Mouse (Mus musculus) heart, adult 9 months (tissue): Measurements from ENCODE around the gene Stx3.

Experiments
- DNase-seq, 2 experiments: peaks; one replicate each; pipeline ENCODE4 v3.0.0; 2022; ENCODE audit warnings: low spot score in 2 of 2

The Stx3 gene

DNA sequence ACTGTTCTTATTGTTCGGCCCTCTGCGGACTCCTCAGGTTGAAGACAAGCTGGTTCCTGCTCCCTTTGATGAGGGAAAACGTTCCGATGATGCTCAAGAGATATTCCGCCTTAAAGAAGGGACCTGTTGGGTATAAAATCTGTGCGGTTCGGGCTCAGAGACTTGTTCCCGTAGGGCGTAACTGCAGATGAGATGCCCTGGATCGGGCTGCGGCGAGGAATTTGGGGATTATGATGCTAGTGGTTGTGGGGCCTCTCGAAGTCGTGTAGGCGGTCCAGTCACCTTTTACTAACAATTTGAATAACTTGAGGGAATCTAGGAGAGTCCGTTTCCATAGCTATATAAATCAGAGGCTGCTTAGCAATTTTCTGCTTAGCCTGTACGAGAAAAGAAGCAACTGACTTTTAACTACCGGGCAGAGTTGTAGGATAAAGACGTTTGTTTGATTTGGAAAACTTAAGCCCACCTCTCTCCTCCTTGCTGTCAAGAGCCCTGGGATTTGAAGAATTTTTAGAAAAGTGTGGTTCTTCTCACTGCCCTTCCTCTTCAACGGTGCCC is at the start of gene Stx3:
Gene Stx3 (minus strand): TSS at position 261 of the 558 bp plus-strand sequence.
- no peak for DNase-seq

DNA sequence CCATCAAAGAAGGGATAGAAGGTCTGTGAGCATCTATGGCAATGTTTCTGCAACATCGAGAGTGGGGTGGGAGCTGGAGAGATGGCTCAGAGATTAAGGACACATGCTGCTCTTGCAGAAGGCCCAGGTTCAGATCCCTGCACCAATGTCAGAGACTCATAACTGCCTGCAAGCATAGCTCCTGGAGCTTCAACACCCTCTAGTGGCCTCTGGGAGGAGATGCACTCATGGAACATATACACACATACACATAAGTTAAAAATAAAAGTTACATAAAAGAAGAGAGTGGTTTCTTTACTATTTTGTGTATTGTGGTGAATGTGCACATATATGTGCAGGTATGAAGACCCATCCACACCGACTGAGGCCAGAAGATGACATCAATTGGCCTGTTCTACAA is 48.6 kb upstream of the Stx3 start:
- no peak for DNase-seq

DNA sequence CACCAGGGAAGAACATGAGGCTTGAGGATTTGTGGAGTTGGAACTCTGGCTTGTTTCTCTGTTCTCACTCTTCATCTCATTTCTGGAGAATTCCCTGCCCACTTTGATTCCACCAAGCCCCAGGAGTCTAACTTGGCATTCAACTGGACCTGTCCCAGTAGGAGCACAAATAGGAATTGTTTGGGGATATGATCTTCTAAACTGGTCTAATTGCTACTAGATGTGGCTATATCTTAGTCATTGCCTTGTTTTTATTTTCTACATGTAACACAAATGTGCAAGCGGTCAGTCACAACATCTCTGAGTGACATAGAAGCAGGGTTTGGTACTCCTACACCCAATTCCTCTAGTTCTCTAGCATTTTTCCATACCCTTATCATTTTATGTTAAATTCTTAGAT is 41.8 kb upstream of the Stx3 start, which contains the start of gene Olfr1418:
Gene Olfr1418 (minus strand): TSS at position 101 of the 400 bp plus-strand sequence.
- DNase-seq: no peak

DNA sequence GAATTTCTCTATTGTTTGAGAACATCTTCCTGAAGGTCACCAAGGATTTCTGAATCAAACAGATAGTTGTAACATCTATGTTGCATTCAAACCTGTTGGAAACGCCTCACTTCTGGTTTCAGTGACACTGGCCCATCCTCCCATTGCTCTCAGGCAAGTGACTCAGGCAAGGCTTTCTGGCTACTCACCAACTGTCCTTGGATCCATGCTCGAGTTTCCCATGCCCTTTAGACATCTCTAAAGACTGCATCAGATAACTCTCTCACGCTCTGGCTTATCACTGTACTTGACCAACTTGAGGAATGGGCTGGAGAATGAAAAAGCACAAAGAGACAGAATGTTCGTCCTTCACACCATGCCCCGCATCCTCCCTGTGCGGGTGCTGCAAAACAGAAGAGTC is 37.3 kb upstream of the Stx3 start:
- no peak for DNase-seq

DNA sequence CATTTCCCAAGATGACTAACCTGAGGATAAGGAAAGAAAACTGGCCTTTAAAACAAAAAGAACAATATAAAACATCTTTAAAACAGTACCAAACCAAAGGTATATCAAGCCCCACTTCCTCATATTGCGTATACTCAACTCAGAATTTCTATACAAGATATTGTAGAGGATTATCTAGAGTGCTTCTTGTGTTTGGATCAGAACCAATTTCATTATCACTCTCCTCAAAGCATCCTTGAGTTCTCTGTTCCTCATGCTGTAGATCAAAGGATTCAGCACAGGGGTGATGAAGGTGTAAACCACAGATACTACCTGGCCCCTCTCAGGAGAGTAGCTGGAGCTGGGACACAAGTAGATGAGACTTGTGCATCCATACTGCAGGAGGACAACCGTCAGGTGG is 35.6 kb upstream of the Stx3 start:
- DNase-seq: no peak

DNA sequence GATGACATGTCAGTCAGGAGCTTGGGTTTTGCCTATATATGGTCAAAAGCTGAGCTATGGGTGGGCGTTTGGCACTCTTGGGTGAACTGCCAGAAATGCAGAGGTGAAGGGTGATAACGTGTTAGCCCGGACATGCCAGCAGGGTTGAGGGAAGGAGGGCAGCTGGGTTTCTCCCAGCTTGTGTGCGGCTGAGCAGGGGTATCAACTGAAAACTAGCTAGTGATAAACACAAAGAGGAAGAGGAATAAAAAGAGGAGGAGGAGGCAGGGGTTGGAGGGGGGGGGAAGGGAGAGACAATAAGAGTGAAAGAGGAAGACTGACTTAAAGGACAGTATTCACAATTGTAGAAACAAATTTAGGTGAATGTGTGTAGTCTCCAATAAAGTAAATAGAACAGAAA is 33.4 kb upstream of the Stx3 start:
- no peak for DNase-seq

DNA sequence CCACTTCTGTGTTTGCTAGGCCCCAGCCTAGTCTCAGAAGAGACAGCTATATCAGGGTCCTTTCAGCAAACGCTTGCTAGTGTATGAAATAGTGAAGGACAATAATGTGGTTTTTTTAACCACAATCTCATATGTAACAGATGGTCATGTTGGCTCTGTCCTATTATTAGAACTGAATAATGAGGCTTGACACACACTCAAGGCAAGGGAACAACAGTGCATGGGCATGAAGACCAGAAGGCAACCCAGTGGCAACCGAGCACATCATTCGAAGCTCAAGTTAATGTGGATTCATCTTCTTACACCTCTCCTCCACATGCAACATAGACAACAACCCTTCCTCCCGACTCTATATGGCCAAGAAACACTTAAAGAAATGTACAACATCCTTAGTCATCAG is 27.1 kb upstream of the Stx3 start:
- no peak for DNase-seq

DNA sequence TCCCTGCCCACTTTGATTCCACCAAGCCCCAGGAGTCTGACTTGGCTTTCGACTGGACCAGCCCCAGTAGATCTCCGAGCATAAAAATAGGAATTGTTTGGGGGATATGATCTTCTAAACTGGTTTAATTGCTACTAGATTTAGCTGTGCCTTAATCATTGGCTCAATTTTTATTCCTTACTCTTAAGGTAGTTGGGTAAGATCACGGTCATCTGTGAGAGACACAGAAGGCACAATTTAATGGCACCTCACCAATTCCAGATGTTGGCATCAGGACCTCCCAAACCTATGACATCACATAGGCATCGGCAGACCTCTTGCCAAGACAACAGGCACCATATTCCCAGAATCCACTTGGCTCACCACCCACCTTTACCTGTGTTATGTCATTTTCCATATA is 19.9 kb upstream of the Stx3 start, which contains the start of gene Olfr1417:
Gene Olfr1417 (minus strand): TSS at position 101 of the 400 bp plus-strand sequence.
- DNase-seq: no peak

DNA sequence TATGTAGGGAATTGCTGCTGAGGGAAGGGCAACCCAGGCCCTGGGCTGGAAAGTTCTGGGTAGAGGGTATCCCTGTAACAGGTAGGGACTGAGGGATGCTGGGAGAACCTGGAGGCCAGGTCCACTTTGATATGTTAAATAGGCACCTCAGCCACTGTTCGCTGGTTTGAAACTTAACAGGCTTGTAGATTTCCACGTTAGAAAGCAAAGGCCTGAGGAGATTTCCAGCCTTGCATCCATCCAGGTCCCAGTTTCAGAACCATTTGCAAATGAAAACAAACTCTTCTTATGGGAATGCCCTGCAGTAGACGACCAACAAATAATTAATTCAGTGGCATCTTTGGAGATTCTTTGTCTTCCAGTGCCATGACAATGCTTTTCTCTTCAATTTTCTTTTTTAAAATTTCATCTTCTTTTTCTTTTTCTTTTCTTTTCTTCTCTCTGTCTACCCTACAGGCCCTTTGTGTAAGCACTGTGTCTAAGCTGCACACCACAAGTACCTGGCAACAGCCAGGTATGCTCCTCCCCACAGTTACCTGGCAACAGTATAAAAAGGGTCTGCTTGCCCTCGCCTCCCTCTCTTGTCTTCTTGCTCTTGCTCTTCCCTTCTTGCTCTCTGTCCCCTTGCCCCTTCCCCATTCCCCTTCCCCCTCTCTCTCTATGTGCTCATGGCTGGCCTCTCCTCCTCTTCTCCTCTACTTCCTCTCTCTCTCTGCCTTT is 4.3 kb upstream of the Stx3 start:
- no peak for DNase-seq

DNA sequence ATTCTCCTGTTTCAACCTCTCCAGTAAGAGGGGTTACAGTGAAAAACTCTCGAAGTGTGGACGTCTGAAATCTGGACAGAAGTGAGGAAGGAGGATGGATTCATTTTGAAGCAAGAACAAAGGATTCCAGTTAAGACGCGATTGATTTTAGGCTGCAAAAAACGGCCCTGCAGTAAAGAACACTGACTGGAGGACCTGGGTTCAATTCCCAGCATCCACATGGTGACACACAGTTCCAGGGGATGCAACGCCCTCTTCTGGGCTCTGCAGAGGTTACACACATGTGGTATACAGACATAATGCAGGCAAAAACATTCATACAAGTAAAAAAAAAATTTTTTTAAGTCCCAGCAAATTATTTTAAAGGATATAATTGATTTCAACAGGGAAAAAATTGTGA is 1.0 kb upstream of the Stx3 start:
- no peak for DNase-seq

DNA sequence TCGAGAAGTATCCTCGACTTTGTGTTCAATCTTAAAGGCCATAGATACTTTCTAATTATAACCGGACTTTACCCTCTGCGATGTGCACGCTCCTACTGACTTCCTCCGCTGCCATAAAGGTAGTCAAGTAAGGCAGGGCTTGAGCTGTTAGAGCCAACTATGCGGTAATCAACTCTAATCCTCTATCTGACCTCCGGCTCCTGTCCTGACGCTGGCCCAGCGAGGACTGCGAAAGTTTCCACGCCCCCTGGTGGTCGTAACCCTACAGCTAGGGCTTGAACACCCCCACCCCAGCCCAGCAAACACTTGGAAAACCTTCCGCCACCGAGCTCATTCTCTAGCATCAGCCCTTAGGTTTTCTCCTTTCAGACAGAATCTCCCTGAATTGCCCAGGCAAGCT is 597 bp upstream of the Stx3 start:
- peak; percentile 82 for DNase-seq

DNA sequence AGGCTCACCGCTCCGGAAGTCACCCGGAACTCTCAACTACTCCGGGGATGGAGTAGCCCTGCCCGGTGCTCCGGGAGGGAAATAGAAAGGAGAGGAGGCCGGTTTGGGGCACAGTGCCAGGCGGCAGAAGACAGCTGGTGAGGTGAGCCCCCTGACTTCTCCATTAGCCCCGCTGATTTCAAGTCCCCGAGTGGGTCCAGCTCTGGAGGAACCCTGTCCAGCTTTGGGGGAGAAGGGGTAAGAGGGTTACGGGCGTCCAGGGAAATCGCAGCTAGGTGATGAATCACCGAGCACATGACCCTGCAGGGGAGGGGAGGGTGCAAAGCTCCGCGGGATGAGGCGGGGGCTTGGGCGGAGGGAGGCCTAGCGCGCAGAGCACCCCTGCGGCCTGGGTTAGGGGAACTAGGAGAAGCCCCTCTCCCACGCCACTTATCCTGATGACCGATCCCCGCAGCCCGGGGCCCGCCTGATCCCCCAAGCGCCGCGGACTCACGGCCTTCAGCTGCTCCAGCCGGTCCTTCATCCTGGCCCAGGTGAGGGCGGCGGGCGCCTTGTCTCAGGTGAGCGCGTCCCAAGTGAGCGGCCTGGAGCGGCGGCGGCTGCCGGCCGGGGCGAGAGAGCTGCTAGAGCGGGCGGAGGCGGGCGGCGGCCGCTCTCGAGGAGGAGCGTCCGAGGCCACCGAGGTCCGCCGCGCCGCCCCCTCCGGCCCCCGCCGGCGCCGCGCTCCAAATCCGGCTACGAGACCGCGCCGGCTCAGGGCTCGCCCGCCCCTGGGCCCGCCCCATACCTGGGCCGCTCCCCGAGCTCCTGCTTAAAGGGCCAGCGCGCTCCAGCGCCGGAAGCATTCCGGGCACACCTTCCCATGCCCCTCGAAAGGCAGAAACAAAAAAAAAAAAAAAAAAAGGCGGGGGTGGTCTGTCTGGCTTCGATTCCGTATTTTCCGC is 732 bp downstream of the Stx3 start:
- DNase-seq: peak; percentile 51 to 57

DNA sequence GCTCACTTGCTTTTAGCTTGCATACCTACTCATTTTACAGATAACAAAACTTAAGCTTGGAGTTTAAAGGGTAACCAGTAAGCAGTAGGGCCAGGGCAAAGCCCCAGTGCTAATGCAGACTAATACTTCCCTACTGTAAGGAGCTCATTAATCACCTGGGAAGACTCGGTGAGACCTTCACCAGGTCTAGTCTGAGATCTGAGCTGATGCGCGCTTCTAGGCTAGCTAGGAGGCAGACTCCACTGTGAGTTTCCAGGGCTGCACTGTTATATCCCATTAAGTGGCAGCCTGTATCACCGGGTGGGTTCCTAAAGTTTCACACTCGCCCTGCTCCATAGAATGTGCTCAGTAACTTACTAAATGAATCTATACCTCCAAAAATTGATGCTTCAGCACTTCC is 1.6 kb downstream of the Stx3 start:
- no peak for DNase-seq

DNA sequence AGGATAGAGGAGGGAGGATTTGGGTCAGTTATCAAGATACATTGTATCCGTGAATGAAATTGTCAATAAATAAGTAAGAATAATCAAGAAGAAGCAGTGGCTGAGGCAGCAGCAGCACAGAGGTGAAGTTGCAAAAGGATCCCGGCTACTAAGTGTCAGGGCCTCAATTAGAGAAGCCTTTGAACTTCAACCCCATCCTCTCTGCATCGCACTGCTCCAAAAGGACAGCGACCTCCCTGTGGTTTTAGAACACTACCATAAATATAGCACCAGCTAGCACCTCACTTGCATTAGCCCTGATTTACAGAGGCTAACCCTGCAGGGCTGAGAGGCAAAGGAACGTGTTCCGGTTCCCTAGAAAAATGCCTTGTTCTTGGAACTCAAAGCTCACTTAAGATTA is 2.5 kb downstream of the Stx3 start:
- no peak for DNase-seq

DNA sequence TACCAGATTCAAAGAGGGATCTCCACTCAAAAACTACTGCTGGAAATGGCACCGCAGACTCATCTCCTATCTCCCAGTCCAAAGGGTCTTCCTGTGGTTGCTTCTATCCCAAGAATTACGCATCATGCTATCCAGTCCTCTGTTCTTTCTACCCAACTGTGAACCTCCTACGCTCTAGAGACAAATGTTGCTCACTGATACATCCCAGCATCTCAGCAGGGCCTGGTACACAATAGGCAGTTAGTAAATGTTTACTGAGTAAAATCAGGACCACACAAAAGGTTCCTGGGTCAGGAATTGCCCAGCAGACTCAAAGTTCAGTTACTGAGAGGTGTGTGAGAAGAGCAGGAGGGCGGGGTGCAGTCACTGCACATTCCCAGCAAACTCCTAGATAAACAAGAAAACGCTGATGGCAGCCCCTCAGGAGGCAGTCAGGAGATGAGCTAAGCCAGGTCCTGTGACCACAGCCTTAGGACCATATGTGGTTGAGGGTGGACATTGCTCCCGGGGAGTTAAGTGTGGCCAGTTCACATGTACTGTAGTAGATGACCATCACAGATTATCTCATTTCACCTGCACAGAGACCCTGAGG is 4.4 kb downstream of the Stx3 start:
- no peak for DNase-seq

DNA sequence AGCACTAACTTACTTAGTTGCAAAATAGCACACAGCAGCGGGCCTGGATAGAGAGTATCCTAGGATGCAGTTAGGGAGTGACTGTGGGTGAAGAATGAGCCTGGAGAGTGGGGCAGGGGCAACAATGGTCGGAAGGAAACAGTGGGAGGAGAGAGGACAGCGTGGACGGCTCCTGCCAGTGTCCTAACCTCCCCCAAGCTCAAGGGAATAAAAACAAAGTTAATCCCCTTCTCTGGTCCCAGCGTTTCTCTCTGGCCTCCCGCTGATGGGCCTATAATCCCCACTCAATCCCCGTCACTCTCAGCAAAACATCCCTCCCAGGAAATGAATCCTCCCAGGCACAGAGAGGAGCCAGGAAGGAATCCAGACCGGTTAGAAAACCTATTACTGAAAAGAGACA is 5.6 kb downstream of the Stx3 start:
- peak; percentile 27 to 47 for DNase-seq

DNA sequence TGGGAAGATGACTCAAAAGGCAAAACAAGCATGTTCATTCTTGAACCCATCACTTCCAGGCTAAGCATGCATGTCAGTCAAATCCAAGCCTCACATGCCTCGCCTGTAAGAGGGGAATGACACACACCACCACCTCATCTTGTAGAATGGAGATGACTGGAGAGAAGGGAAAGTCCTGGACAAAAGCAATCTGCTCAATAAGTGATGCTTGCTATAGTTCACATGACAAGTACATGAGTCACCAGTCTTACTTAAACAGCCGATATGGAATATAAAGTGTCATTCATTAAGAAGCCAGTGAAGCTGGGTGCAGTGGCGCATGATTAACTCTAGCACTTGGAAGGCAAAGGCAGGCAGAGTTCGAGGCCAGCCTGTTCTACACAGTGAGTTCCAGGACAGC is 6.1 kb downstream of the Stx3 start:
- no peak for DNase-seq

DNA sequence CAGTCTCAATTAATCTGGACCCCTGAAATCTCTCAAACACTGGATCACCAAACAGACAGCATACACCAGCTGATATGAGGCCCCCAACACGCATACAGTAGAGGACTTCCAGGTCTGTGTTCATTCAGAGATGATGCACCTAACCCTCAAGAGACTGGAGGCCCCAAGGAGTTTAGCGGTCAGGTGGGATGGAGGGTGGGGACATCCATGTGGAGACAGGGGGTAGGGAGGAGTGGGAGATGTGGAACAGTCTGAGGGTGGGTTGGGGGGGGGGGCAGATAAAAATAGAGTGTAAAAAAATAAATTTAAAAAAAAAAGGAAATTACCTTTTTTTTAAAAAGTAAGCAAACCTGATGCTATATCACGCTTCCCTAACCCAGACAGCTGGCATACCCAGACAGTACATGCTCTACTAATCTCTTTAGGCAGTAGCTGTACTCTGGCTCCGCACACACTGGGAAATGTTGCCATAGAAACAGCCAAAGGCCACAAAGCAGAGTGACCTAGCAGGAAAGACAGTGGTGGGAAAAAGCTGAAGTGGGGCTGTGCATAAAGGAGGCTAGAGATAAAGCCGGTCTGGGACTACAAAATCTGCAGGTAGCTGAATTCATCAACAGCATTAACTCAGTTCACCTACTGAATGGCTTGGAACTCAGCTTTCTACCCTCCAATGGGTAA is 7.4 kb downstream of the Stx3 start:
- no peak for DNase-seq

DNA sequence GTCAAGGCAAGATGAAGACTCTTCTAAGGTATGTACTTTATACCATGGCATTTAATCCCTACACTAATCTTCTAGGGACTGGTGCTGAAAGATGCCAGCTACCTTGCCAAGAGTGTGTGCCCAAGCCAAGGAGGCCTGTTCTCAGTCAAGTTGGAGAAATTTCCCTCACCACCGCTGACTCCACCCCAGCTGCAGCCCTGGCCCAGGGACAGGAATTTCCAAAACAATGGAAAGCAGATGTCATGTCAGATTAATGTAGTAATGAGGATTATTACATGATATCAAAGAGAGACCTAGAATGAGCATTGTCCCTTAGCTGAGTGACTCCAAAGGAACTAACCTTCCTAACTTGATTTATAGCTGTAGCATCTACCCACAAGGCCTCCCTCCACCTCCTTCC is 8.3 kb downstream of the Stx3 start:
- DNase-seq: peak; percentile 36 to 55

DNA sequence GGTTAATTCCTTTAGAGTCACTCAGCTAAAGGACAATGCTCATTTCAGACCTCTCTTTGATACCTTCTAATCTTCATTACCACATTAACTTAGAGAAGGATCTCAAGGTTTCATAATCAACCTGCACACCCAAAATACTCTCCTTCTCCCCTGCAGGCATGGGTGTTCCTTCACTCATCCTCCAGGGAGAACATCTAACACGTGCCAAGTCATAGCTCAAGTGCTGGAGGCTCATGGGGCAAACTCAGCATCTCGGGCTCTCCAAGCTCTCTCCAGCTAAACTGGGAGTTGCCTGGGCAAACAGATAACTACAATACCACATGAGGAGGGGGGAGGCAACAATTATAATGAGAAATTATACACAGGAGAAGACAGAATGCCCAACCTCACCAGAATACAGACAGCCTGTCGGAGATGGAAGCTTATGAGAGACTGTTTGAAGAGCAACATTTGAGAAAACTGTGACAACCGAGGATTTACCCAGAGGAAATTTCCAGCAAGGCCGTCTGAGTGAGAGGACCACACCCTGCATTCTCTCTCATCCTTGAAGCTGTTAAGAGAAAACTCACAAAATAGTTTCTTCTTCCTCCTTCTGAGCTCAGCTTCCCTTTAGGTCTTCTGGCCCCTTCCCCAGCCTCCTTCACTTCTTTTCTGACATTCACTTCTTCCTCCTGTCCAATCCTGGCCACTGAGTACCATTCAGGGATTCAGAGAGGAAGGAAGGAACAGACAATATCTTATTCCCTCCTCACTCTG is 9.0 kb downstream of the Stx3 start:
- no peak for DNase-seq

DNA sequence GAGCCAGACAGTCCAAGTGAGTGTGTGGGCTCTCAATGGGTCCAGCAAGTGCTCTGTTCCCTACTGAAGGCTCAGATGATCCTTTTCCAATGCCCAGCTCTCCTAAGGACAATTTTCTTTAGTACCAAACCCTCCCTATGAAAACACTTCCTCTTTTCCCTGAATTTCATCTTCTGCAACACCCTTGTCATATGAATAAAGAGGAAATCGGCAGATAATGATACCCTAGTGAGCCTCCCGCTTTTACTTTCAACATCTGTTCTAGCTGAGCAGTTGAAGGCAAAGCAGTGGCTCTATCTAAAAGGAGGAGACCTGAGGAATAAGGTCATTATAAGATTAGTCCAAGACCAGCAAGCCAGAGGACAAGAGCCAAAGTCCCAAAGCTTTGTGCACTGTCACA is 10.8 kb downstream of the Stx3 start:
- no peak for DNase-seq
